Mouse (Mus musculus) megakaryocyte progenitor cell, adult 5-6 weeks (primary cell): Measurements from ENCODE around the gene Cdk2. TPM values are rescaled to one million over a fixed set of nuclear protein-coding genes. Genes with fewer than 3 reads are reported as not detected.

Experiments used
- ATAC-seq: replicated peaks from 2 replicates; pipeline ENCODE4 v1.8.0; 2016; ENCODE audit warnings: mild to moderate bottlenecking, moderate TSS enrichment, inconsistent platforms; ENCODE audit not compliant: poor library complexity
- total RNA-seq, 2 experiments: library from RNA; stranded (forward) in 1 of 2; stranded (reverse) in 1 of 2; fragments of 157-497, 149-512 nt in 1 of 2; fragments of 200-1000 nt in 1 of 2; gene quantifications; 2 replicates each; pipeline versions ENCODE4 v1.2.3 to v1.2.4; 2015 to 2017

The Cdk2 gene
- total RNA-seq, 2 experiments from 2014 or later: 65.8 to 98.3 TPM

GRCm38 (mm10) chr10:128705317-128705693 lies 474 bp upstream of the Cdk2 start:
- ATAC-seq: peak; percentile 9

GRCm38 (mm10) chr10:128703895-128704294 lies 936 bp downstream of the Cdk2 start, which contains the start of gene Pmel:
Pmel (plus strand) TSS chr10:128704195.
- ATAC-seq: no peak

- ATAC-seq: no peak
Measured at GRCm38 (mm10) chr10:128702328-128703007, 2.4 kb downstream of the Cdk2 start.

- no peak for ATAC-seq
Measured at GRCm38 (mm10) chr10:128700712-128701111, 4.1 kb downstream of the Cdk2 start.

GRCm38 (mm10) chr10:128699611-128700010 lies 5.2 kb downstream of the Cdk2 start:
- no peak for ATAC-seq

- no peak for ATAC-seq
Measured at GRCm38 (mm10) chr10:128699006-128699405, 5.8 kb downstream of the Cdk2 start.

- ATAC-seq: no peak
Measured at GRCm38 (mm10) chr10:128697072-128697725, 7.6 kb downstream of the Cdk2 start.

GRCm38 (mm10) chr10:128695992-128696807 lies 8.6 kb downstream of the Cdk2 start, which contains the start of gene Rab5b:
Rab5b (minus strand) TSS chr10:128696264.
- peak; percentile 87 for ATAC-seq

- no peak for ATAC-seq
Measured at GRCm38 (mm10) chr10:128695411-128695991, 9.3 kb downstream of the Cdk2 start.

- ATAC-seq: peak; percentile 65
Measured at GRCm38 (mm10) chr10:128674469-128675008, 30.3 kb downstream of the Cdk2 start.

GRCm38 (mm10) chr10:128673763-128674468 lies 30.9 kb downstream of the Cdk2 start, which contains the start of gene Suox:
Suox (minus strand) TSS chr10:128674073.
- peak; percentile 78 for ATAC-seq

- ATAC-seq: no peak
Measured at GRCm38 (mm10) chr10:128671148-128671547, 33.7 kb downstream of the Cdk2 start.

- ATAC-seq: 0 out of 2 replicates have a peak, but pooled peaks have one; percentile 11
Measured at GRCm38 (mm10) chr10:128668790-128669672, 35.8 kb downstream of the Cdk2 start.

- ATAC-seq: no peak
Measured at GRCm38 (mm10) chr10:128665806-128666205, 39.0 kb downstream of the Cdk2 start.

GRCm38 (mm10) chr10:128665307-128665706 lies 39.5 kb downstream of the Cdk2 start:
- ATAC-seq: peak; percentile 63

- peak; percentile 65 for ATAC-seq
Measured at GRCm38 (mm10) chr10:128664808-128665207, 40.0 kb downstream of the Cdk2 start.

- no peak for ATAC-seq
Measured at GRCm38 (mm10) chr10:128663441-128664220, 41.2 kb downstream of the Cdk2 start.

- ATAC-seq: 0 out of 2 replicates have a peak, but pooled peaks have one; percentile 15
Measured at GRCm38 (mm10) chr10:128662465-128662864, 42.4 kb downstream of the Cdk2 start.
